Mouse (Mus musculus): ENCODE measurements around the gene Alpl. TPM values are rescaled to one million over a fixed set of nuclear protein-coding genes. Genes with fewer than 3 reads are reported as not detected.

The Alpl gene
- polyA plus RNA-seq, 1 experiment, result 8.2 TPM

- Histone ChIP-seq H3K4me1 (ENCODE audit: control insufficient read depth, insufficient read depth, low read length) (peaks cover 6% of the 10 kb centered on the region; the same call in 1 of the 2 replicates), H3K36me3 (ENCODE audit: control insufficient read depth, insufficient read depth, low read length) (no peaks in the 10 kb centered on the region), H3K27me3 (ENCODE audit: control insufficient read depth, insufficient read depth, low read length) (no peaks in the 10 kb centered on the region), H3K4me3 (ENCODE audit: control insufficient read depth, low read depth, low read length) (no peak overlapping the region), H3K27ac (ENCODE audit: control insufficient read depth, insufficient read depth, low read depth, low read length) (no peak overlapping the region)
- TF ChIP-seq CTCF (IDR thresholded peaks at IDR 0.05; ENCODE audit: control insufficient read depth, insufficient read depth, insufficient replicate concordance, low read depth, low read length) (no peak), POLR2A (IDR thresholded peaks at IDR 0.05; ENCODE audit: control insufficient read depth, low read depth, low read length) (no peak)
Observed at GRCm38 (mm10) chr4:137831598-137831997, 35.4 kb upstream of the Alpl start.

GRCm38 (mm10) chr4:137830380-137830779 lies 34.2 kb upstream of the Alpl start:
- TF ChIP-seq CTCF (IDR thresholded peaks at IDR 0.05; ENCODE audit: control insufficient read depth, insufficient read depth, insufficient replicate concordance, low read depth, low read length) (no peak), POLR2A (IDR thresholded peaks at IDR 0.05; ENCODE audit: control insufficient read depth, low read depth, low read length) (no peak)
- no peak overlapping the region for H3K27ac ChIP-seq (ENCODE audit: control insufficient read depth, insufficient read depth, low read depth, low read length)
- H3K27me3 ChIP-seq (ENCODE audit: control insufficient read depth, insufficient read depth, low read length), result no peaks in the 10 kb centered on the region

GRCm38 (mm10) chr4:137824881-137825280 lies 28.7 kb upstream of the Alpl start:
- Histone ChIP-seq H3K4me3 (ENCODE audit: control insufficient read depth, low read depth, low read length) (no peak overlapping the region), H3K27ac (ENCODE audit: control insufficient read depth, insufficient read depth, low read depth, low read length) (no peak overlapping the region), H3K4me1 (ENCODE audit: control insufficient read depth, insufficient read depth, low read length) (no peaks in the 10 kb centered on the region), H3K27me3 (ENCODE audit: control insufficient read depth, insufficient read depth, low read length) (no peaks in the 10 kb centered on the region), H3K36me3 (ENCODE audit: control insufficient read depth, insufficient read depth, low read length) (no peaks in the 10 kb centered on the region)
- TF ChIP-seq POLR2A (IDR thresholded peaks at IDR 0.05; ENCODE audit: control insufficient read depth, low read depth, low read length) (no peak), CTCF (IDR thresholded peaks at IDR 0.05; ENCODE audit: control insufficient read depth, insufficient read depth, insufficient replicate concordance, low read depth, low read length) (no peak)

More at GRCm38 (mm10) chr4:137830380-137830779, 34.2 kb upstream of the Alpl start:
- Histone ChIP-seq H3K4me1 (ENCODE audit: control insufficient read depth, insufficient read depth, low read length) (peaks cover 2% of the 10 kb centered on the region; the same call in 1 of the 2 replicates), H3K36me3 (ENCODE audit: control insufficient read depth, insufficient read depth, low read length) (no peaks in the 10 kb centered on the region), H3K4me3 (ENCODE audit: control insufficient read depth, low read depth, low read length) (no peak overlapping the region)

- no peaks in the 10 kb centered on the region for H3K4me1 ChIP-seq (ENCODE audit: control insufficient read depth, insufficient read depth, low read length)
- H3K27ac ChIP-seq (ENCODE audit: control insufficient read depth, insufficient read depth, low read depth, low read length), result no peak overlapping the region
- TF ChIP-seq CTCF (IDR thresholded peaks at IDR 0.05; ENCODE audit: control insufficient read depth, insufficient read depth, insufficient replicate concordance, low read depth, low read length) (no peak), POLR2A (IDR thresholded peaks at IDR 0.05; ENCODE audit: control insufficient read depth, low read depth, low read length) (no peak)
- no peaks in the 10 kb centered on the region for H3K36me3 ChIP-seq (ENCODE audit: control insufficient read depth, insufficient read depth, low read length)
- H3K27me3 ChIP-seq (ENCODE audit: control insufficient read depth, insufficient read depth, low read length), result no peaks in the 10 kb centered on the region
- no peak overlapping the region for H3K4me3 ChIP-seq (ENCODE audit: control insufficient read depth, low read depth, low read length)
Observed at GRCm38 (mm10) chr4:137823542-137823941, 27.4 kb upstream of the Alpl start.

- Histone ChIP-seq H3K36me3 (ENCODE audit: control insufficient read depth, insufficient read depth, low read length) (no peaks in the 10 kb centered on the region), H3K4me1 (ENCODE audit: control insufficient read depth, insufficient read depth, low read length) (no peaks in the 10 kb centered on the region), H3K27ac (ENCODE audit: control insufficient read depth, insufficient read depth, low read depth, low read length) (no peak overlapping the region), H3K4me3 (ENCODE audit: control insufficient read depth, low read depth, low read length) (no peak overlapping the region), H3K27me3 (ENCODE audit: control insufficient read depth, insufficient read depth, low read length) (no peaks in the 10 kb centered on the region)
- no peak for TF ChIP-seq POLR2A (IDR thresholded peaks at IDR 0.05; ENCODE audit: control insufficient read depth, low read depth, low read length)
- no peak for TF ChIP-seq CTCF (IDR thresholded peaks at IDR 0.05; ENCODE audit: control insufficient read depth, insufficient read depth, insufficient replicate concordance, low read depth, low read length)
Observed at GRCm38 (mm10) chr4:137822537-137822936, 26.4 kb upstream of the Alpl start.

- Histone ChIP-seq H3K27ac (ENCODE audit: control insufficient read depth, insufficient read depth, low read depth, low read length) (no peak overlapping the region), H3K27me3 (ENCODE audit: control insufficient read depth, insufficient read depth, low read length) (no peaks in the 10 kb centered on the region), H3K36me3 (ENCODE audit: control insufficient read depth, insufficient read depth, low read length) (no peaks in the 10 kb centered on the region), H3K4me1 (ENCODE audit: control insufficient read depth, insufficient read depth, low read length) (no peaks in the 10 kb centered on the region), H3K4me3 (ENCODE audit: control insufficient read depth, low read depth, low read length) (no peak overlapping the region)
- no peak for TF ChIP-seq POLR2A (IDR thresholded peaks at IDR 0.05; ENCODE audit: control insufficient read depth, low read depth, low read length)
- TF ChIP-seq CTCF (IDR thresholded peaks at IDR 0.05; ENCODE audit: control insufficient read depth, insufficient read depth, insufficient replicate concordance, low read depth, low read length), result no peak
Observed at GRCm38 (mm10) chr4:137820721-137821120, 24.5 kb upstream of the Alpl start.

GRCm38 (mm10) chr4:137819487-137819886 lies 23.3 kb upstream of the Alpl start:
- Histone ChIP-seq H3K4me3 (ENCODE audit: control insufficient read depth, low read depth, low read length) (no peak overlapping the region), H3K27ac (ENCODE audit: control insufficient read depth, insufficient read depth, low read depth, low read length) (no peak overlapping the region), H3K36me3 (ENCODE audit: control insufficient read depth, insufficient read depth, low read length) (no peaks in the 10 kb centered on the region), H3K4me1 (ENCODE audit: control insufficient read depth, insufficient read depth, low read length) (no peaks in the 10 kb centered on the region), H3K27me3 (ENCODE audit: control insufficient read depth, insufficient read depth, low read length) (no peaks in the 10 kb centered on the region)
- no peak for TF ChIP-seq CTCF (IDR thresholded peaks at IDR 0.05; ENCODE audit: control insufficient read depth, insufficient read depth, insufficient replicate concordance, low read depth, low read length)
- TF ChIP-seq POLR2A (IDR thresholded peaks at IDR 0.05; ENCODE audit: control insufficient read depth, low read depth, low read length), result no peak

- H3K27ac ChIP-seq (ENCODE audit: control insufficient read depth, insufficient read depth, low read depth, low read length), result no peak overlapping the region
- H3K4me1 ChIP-seq (ENCODE audit: control insufficient read depth, insufficient read depth, low read length), result no peaks in the 10 kb centered on the region
- TF ChIP-seq POLR2A (IDR thresholded peaks at IDR 0.05; ENCODE audit: control insufficient read depth, low read depth, low read length), result no peak
- TF ChIP-seq CTCF (IDR thresholded peaks at IDR 0.05; ENCODE audit: control insufficient read depth, insufficient read depth, insufficient replicate concordance, low read depth, low read length), result no peak
- H3K27me3 ChIP-seq (ENCODE audit: control insufficient read depth, insufficient read depth, low read length), result no peaks in the 10 kb centered on the region
- H3K36me3 ChIP-seq (ENCODE audit: control insufficient read depth, insufficient read depth, low read length), result no peaks in the 10 kb centered on the region
- no peak overlapping the region for H3K4me3 ChIP-seq (ENCODE audit: control insufficient read depth, low read depth, low read length)
Observed at GRCm38 (mm10) chr4:137818341-137818740, 22.2 kb upstream of the Alpl start.

Measured in testis, adult 2 months (tissue).